Mouse (Mus musculus) left cerebral cortex, adult 11 months (tissue): ENCODE measurements at regions not wholly inside any gene's neighbourhood (a gene's known extent, or its start where the extent isn't known, plus 50 kb on each side); places are given as distances from the start of the nearest gene placed in this dataset.

Experiments used
- DNase-seq: peaks from one replicate; pipeline ENCODE4 v3.0.0; 2022; ENCODE audit warnings: low spot score

DNA sequence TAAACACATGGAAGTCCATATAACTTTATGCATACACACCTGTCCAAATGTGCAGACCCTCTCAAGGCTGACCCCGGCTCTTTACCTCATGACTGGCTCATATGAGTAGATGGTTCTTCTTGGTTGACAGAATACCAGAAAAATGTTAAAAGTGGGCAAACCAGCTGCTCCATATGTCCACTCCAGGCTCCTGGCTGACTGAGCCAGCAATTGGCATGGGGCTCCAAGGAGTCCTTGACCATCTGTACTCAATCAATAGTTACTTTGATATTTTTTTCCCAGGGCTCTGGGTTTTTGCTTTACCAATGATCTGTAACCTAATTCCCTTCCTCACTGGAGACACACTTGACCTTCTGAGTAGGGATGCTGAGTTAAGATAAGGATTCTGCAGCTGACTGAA lies 345.5 kb downstream of the Ccser2 start:
- no peak for DNase-seq

DNA sequence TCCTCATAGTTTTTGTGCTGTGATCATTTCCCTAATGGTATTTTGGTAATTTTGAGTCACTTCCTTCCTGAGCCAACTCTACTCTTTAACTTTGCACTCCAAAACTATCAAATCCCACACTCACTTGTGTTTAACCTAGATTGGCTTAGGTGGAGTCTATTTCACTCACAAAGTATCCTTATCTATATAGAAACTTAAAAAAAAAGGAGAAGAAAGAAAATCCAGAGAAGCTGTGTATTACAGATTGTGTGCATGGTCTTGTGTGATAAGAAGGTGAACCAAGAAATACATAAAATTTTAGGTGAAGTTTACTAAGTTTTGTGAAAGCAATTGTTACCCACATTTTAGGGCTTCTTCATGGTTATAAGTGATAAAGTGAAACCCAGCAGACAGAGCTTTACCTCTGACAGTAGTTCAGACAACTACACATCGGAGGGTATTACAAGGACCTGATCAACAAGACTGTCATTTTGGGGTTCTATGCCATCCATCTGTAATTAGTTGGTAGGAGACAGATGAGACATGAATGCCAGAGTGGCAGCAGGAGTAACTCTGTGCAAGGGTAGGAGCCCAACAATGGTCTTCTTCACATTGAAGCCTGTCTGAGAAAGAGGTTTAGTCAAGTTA lies 350.0 kb downstream of the Ccser2 start:
- no peak for DNase-seq

DNA sequence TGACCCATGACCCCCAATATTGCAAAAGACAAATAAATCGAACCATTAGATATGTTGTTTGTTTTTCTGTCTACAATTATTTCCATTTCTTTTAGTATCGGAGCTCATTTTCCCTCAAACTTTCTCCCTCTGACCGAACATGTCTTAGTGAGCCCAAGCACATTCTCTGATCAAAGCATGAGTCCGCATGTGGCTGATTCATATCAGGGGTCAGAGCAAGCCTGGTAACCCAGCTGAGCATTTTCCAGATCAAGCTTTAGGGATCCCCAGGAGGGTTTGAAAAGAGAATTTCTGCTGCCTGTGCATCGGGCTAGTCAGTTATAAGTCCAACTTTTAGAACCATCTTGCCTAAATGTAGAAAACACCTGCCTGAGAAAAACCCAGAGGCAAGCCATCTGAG lies 350.6 kb downstream of the Ccser2 start:
- DNase-seq: no peak

DNA sequence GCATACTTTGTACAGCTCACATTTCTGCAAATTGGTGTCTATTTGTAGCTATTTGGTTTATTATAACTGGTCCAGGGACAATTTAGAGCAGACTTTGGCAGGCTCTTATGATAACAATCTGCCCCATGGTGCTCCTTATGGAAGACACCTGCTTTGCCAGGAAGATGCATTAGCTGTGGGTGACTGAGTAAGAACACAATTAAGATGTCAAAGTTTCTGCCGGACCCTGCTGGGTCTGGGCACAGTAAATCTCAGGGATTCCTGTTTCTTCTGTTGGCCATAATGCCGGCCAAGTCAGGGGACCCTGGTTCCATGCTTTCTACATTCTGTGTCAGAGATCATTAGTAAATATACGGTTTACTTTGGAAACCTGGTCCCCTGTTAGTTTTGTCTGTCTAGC lies 353.7 kb downstream of the Ccser2 start:
- no peak for DNase-seq

DNA sequence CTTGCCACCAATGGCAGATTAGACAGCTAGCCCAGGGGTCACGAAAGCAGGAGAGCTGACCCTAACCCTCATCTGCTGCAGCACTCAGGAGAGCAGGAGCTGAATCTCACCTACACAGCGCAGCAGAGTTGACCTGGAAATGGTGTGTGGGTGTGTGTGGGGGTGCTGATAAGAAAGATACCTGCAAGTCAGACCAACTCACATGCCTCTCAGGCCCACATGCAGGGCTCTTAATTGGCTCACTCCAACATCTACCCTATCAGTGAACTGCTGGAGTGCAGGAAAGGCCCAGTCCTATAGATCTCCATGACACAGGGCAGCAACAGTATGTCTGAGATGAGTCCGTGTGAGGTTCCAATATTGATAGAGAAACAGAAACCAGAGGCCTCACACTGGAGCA lies 355.7 kb downstream of the Ccser2 start:
- no peak for DNase-seq

DNA sequence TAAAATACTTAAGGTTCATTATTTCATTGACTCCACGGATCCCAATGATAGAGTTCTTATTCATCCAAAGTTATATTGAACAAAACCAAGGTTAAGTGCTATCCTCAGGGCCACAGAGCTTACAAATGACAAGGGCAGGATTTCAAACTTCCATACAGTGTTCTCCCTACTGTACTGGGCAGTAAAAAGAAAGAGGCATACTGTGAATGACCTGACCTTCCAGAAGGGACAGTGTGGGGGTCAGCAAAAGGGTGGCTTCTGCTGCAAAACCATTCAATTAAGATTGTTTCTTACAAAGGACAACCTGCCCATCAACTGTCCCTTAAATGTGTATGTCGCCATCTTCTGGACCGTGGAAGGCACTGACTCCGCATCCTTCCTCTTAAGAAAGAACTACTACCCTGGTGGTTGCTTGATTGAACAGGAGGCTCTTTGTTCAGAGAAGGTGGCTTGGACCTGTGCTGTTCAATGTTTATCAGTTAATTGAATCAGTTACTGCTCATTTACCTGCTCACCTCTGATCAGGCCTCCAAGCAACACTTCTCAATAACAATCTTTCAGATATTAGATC lies 384.4 kb downstream of the Ccser2 start:
- no peak for DNase-seq

DNA sequence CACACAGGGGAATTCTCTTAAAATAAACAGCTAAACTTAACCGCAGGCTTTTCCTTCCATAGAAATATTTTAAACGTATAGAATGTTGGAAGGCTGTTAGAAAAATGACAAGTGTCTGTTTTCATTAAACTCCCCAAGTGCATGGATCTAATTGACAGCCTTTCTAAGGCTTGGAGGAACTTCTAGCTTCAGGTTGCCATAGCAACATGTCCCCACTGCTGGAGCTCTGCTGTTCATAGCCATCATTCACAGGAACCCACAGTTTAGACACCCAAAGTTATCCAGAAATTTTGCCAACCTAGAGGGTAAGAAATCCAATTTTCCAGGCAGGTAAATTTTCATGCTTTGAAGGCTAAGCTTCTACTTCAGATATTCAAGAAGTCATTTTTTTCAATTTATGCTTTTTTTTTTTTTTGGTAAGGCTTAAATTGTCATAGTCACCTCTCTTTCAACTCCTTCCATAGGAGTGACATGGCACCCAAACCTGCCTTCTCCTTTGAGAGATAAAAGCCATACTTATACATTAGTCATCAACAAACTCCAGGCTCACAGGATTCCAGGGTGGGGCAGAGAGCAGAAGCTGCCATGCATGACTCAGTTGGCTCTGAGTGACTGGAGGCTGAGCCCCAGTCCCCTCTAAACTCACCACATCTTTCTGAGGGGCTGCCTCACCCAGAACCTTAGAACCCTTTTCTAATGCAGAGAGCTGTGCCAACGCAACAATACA lies 385.1 kb downstream of the Ccser2 start:
- DNase-seq: no peak

DNA sequence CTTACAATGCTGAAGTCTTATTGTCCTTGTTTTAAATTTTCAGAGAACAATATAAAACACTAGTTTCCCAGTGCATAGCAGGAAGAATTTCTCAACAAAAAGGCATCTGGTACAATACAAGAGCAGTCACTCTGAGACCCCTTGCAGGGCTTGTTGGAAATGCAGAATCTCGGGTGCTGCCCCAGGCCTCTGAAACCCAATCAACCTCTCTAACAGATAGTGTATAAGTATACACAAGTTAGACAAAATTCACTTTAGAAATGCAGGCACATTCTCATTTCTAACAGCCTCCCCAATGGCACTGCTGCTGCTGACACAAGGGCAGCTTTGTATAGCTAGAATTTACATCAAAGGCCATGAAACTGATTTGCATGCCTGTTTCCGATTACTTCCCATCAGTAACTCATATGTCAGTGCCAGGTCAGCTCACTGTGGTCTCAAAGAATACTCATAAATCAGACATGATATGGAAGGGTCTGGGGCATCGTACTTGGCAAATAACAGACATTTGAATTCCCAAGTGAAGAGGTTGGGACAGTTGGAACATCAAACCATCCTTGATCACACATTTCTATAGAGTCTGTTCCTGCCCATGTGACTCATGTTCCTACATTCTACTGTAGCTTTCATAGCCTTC lies 405.2 kb downstream of the Ccser2 start:
- DNase-seq: no peak

DNA sequence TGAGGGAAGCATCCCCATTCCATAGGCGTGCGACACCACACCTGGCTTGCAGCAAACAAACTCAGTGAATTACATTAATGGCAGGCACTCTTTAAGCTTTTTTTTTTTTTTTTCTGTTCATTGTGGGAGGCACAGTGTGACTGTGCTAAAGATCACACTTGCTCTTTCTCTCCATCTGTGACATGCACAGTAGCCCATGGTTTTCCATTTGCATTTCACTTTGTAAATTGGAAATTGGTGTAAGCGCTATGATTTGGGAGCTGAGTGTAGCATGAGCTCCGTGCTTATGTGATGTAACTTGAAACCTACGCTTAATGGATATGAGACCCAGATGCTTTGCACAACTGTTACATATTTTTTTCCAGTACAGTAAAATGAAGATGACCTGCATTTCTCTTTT lies 431.2 kb downstream of the Ccser2 start:
- no peak for DNase-seq

DNA sequence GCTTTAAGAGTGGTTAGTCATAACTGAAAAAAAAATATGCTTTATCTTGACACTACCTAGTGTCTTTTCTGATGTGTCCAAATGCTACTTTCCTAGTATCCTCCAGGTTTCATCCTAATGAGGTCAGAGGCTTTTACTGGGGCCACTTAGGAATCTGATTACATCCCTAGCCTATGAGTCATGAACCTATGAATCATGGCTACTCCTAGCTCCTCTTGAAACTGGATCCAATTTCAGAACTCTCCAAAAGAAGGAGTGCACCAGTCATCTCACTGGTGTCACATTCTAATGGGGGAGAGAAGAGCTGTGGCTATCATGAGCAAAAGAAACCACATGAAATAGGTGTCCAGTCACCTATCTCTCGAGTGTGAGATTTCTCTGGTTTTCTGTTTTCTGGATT lies 432.6 kb downstream of the 4930474N05Rik start:
- DNase-seq: no peak

DNA sequence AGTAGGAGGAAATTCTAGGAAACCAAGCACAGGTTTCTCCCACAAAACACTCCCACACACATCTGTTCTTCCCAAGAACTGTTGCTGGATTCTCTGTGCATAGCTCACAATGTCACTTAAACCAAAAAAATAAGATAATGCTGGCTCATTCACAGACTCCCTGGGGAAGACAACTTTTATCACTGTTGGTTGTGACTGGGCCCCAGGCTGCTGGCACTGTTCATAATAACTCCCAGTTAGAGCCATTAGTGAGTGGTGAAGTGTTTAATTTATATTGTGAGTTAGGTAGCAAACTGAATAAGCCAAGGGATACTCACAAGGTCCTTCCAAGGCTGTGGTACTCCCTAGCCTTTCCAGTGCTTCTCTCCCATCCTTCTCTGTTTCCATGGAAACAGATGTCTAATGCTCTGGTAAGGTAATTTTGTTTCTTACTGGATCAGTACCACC lies 430.9 kb downstream of the 4930474N05Rik start:
- DNase-seq: peak; percentile 60

DNA sequence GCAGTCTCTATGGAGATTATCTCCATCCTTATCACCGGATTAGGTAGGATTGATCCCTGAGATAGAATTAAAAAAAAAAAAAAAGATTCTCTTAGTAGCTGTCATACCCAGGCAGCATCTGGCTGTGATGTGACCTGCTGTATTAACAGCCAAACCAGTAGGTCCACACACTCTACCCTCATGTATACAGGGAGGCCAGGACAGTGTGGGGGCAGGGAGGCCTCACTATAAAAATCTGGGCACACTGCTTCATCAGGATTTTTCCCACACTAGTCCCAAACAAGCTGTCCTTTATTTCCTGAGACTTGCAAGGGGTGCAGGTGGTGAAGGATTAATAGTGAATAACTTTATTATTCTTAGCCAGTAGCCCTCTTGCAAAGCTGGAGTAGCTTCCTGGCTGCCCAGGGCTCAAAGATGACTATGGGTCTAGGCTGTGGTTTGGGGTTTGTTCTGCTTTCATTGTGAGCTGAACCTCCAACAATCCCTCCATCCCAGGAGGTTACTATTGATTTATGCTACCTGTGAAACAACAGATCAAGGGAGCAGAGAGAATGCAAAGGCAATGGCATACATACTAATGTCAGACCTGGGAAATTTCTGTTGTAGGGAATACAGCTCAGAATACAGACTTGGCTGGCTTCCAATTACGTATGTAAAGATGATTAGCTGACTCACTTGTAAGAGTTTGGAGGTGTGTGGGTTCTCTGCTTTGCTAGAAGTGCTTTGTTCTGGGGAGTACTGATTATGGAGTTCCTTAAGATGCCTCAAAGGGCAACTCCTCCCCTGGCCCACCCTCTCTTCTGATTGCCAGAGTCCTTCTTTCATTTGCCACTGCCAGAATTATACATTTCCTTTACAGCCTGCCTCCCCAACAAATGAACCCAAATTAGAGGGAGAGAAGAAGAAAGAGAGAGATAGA lies 407.6 kb downstream of the 4930474N05Rik start:
- DNase-seq: peak; percentile 3

DNA sequence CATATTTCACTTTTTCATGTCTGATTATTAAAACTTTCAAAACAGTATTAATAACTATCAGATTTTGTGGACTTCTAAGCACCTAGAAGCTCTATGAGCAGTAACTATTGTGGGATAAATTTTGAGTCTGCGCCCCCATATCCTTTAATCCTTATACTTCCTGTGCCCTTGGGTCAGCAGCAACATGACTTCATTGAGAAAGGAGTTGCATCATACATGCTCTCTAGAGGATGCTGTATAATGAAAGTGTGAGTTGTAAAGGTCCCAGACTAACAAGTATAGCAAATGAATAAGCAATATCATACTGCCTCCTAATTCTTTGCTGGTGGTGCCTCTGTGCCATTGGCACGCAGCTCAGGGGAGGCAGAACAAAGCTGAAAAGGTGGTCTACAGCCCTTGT lies 404.6 kb downstream of the 4930474N05Rik start:
- DNase-seq: no peak

DNA sequence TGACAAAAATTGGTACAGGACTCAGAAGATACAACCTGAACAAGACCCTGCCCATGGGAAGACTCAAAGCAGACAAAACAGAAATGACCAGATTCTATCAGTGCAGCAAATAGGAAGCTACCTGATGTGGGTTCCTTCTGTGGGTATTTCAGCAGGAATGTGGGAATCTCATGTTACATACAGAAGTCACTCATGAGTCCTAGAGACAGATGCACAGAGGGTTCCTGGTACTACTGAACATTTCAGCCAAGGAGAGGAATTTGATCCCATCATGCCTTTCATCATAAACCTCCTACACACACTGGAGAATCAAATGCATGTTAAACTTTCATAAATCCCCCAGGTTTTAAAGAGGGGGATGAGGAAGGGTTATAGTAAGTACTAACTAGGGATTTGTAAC lies 390.8 kb downstream of the 4930474N05Rik start:
- DNase-seq: no peak

DNA sequence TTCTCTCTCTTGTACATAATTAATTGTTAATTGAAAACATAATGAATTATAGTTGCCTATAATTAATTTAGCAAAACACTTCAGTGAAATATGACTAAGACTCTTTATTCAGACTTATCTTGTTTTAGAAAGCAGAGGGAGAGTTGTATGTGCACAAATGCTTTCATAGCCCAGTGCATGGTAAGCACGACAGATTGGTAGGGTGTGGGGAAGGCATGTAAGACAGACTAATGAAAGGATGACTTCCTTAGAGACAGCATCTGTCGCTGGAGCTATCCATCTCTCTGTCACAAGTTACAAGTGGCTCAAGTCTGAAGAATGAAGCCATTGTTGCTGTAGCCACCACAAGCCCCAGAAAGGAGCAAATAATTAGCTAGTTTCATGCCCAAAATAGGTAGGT lies 376.9 kb downstream of the 4930474N05Rik start:
- no peak for DNase-seq

DNA sequence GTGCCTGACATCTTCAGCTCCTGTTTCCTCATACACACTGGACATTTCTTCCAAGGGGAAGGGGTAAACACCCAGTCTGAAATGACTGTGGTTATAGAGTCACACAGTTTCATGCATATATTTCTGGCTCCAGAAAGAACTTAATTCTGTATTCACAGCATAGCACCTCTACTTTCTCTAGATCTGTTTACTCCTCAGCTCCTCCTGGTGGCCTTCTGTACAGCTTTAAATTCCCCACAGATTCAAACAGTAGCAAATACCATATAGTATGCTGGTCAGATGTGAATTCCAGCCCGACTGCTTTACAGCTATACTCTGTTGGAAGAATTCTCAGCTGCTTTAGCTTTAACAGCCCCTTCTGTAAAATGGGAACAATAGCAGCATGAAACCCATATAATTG lies 375.6 kb downstream of the 4930474N05Rik start:
- DNase-seq: no peak

DNA sequence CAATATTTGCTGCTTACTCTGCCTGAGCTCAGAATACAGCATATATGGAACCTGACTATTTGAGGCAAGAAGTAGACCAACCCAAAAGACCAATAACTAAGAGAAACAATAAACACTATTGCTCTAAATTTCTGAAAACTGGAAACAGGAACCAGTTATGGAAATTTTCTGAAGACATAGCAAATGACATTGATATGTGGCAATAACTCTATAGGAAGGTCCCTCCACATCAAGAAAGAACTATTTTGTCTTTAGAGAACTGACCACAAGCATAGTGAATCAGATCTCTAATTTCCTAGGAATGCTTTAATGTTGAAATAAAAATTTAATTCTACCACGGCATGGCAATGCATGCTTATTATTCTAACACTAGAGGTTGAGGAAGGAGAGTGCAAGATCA lies 358.3 kb downstream of the 4930474N05Rik start:
- DNase-seq: no peak

DNA sequence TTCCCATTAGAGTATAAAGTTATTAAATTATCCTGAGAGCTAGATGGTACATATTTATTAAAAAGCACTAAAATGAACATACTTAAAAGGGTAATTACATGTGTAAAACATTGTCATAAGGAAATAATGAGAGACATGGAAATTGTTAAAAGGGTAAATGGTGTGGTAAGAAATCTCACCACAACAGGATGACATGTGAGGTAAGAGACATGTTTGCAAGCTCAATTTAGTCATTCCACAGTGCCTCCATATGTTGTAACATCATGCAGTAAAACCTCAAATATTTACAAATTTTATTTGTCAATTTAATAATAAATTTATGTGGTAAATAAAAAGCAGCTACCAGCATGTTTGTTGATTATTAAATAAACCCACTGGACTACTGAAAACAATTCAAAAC lies 355.4 kb downstream of the 4930474N05Rik start:
- no peak for DNase-seq

DNA sequence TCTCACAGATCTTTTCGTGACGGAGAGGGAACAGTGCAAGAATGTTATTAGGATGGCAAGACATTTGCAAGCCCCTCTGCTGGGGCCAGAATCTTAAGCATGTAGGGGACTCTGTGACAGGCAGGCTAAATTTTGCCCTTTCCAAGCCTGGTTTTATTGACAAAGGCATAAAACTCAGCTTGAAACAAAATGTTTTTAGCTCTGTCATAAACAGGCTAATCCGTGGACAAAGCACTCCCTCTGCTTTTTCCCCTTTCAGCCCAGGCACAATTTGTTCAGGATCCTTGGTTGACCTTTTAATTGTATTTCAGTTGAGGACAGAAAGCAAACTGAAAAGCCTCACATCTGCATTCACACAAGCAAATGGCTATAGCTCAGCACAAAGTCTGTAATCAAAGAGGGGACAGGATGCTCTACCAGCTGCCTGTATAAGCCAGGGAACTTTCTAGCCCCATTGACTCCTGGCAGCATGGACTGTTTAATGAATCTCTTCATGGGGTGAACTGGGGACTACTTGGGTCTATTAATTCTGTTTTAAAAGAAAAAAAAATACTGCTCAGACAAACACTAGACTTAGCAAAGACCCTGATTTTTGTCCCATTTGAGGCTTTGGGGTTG lies 320.0 kb downstream of the 4930474N05Rik start:
- no peak for DNase-seq

DNA sequence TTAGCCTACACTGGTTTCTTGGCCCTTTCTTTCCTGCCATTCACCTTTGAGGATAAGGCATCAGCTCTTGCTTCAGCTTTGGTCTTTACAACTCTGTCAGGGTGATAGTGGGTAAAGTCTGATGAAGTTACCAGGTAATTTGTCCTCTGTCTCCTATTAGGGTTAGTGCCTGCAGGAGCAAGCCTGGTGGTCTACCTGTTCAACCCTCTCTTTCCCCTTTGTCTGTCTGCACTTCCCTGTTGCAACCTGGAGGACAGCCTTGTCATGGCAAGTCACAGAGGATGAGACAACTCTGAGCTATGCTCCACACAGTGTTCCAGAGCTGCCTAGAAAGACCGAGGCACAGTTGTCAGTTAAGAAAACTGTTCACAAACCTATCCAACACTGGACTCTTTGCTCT lies 319.5 kb downstream of the 4930474N05Rik start:
- no peak for DNase-seq
